Mouse (Mus musculus) G1E (cell line): ENCODE measurements around the gene Nrf1.

ENCODE experiments used
- CTCF ChIP-seq: IDR thresholded peaks from 2 replicates; pipeline ENCODE4 v1.5.1; 2012; ENCODE audit warnings: low read depth, low read length, inconsistent platforms, mixed read lengths
- GATA2 ChIP-seq: IDR thresholded peaks from 2 replicates; pipeline ENCODE4 v1.6.1; 2012; ENCODE audit warnings: low read depth, low read length, inconsistent platforms, borderline replicate concordance

GRCm38 (mm10) chr6:30114101-30114500 is 66.3 kb downstream of the Nrf1 start:
- TF ChIP-seq CTCF (no peak), GATA2 (no peak)
